Mouse (Mus musculus) cerebellum, adult 18-20 months (tissue): ENCODE measurements at regions not wholly inside any gene's neighbourhood (a gene's known extent, or its start where the extent isn't known, plus 50 kb on each side); places are given as distances from the start of the nearest gene placed in this dataset.
A peak's percentile ranks its signal among the peaks of the same experiment; 100 is the strongest.

Experiments used
- DNase-seq, 2 experiments: peaks; one replicate each; pipeline ENCODE4 v3.0.0; 2021

GRCm38 (mm10) chr12:71482619-71483018, 172.9 kb downstream of the Dact1 start:
- DNase-seq, result no peak

GRCm38 (mm10) chr12:71483536-71484165, 174.0 kb downstream of the Dact1 start:
- no peak for DNase-seq

GRCm38 (mm10) chr12:71484286-71484685, 174.6 kb downstream of the Dact1 start:
- DNase-seq, result no peak

GRCm38 (mm10) chr12:71486078-71486477, 176.4 kb downstream of the Dact1 start:
- no peak for DNase-seq

GRCm38 (mm10) chr12:71487591-71488435, 178.1 kb downstream of the Dact1 start:
- no peak for DNase-seq

- DNase-seq, result no peak
These were observed 179.6 kb downstream of the Dact1 start for GRCm38 (mm10) chr12:71489295-71489694.

GRCm38 (mm10) chr12:71494803-71495293, 185.2 kb downstream of the Dact1 start:
- peak in 1 of 2 experiments; percentile 17 for DNase-seq

- DNase-seq, result peak; percentile 25 to 28
These were observed 188.8 kb downstream of the Dact1 start for GRCm38 (mm10) chr12:71498246-71499029.

- no peak for DNase-seq
These were observed 191.7 kb downstream of the Dact1 start for GRCm38 (mm10) chr12:71501299-71501810.

GRCm38 (mm10) chr12:71503265-71503664, 193.6 kb downstream of the Dact1 start:
- DNase-seq, result no peak

GRCm38 (mm10) chr12:71506206-71506605, 196.5 kb downstream of the Dact1 start:
- no peak for DNase-seq

- DNase-seq, result no peak
These were observed 197.0 kb downstream of the Dact1 start for GRCm38 (mm10) chr12:71506716-71507115.

GRCm38 (mm10) chr12:71512915-71513612, 203.4 kb downstream of the Dact1 start:
- peak in 1 of 2 experiments; percentile 28 for DNase-seq

GRCm38 (mm10) chr12:71519520-71519919, 209.8 kb downstream of the Dact1 start:
- no peak for DNase-seq

- DNase-seq, result no peak
These were observed 212.3 kb downstream of the Dact1 start for GRCm38 (mm10) chr12:71521936-71522335.

- peak; percentile 21 to 33 for DNase-seq
These were observed 212.8 kb downstream of the Dact1 start for GRCm38 (mm10) chr12:71522451-71522850.

GRCm38 (mm10) chr12:71524156-71524555, 214.5 kb downstream of the Dact1 start:
- no peak for DNase-seq

- no peak for DNase-seq
These were observed 215.7 kb downstream of the Dact1 start for GRCm38 (mm10) chr12:71525255-71525927.

GRCm38 (mm10) chr12:71526623-71527022, 216.9 kb downstream of the Dact1 start:
- no peak for DNase-seq

GRCm38 (mm10) chr12:71532161-71532560, 222.5 kb downstream of the Dact1 start:
- DNase-seq, result no peak

- no peak for DNase-seq
These were observed 223.2 kb downstream of the Dact1 start for GRCm38 (mm10) chr12:71532708-71533450.
